Mouse (Mus musculus) right cerebral cortex, postnatal 14 days (tissue): Measurements from ENCODE around the gene Arid1b.
"Not testable (repeated sequence)": the region's sequence is repeated elsewhere in the genome, so short reads cannot be mapped to it uniquely, and the experiment has no call there.

Experiments
- DNase-seq: peaks from one replicate; pipeline ENCODE4 v3.0.0; 2022

Arid1b gene

DNA sequence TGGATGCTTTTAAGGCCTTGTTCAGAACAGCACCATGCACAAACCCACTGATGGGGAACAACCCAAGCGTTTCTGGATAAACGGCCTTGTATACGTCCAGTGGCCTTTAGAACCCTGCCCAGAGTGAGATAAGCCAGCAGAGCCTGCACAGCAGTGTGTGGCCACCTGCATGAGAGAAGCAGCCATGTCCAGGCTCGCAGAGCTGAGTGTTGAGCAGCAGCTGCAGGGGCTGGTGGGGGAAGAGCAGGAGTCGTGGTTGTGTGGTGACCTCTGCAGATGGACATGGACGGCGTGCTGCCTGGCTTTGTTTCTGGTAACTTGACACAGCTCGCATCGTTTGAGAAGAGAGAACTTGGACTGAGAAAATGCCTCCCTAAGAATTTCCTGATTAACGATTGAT lies 97.8 kb downstream of the Arid1b start:
- DNase-seq = no peak

DNA sequence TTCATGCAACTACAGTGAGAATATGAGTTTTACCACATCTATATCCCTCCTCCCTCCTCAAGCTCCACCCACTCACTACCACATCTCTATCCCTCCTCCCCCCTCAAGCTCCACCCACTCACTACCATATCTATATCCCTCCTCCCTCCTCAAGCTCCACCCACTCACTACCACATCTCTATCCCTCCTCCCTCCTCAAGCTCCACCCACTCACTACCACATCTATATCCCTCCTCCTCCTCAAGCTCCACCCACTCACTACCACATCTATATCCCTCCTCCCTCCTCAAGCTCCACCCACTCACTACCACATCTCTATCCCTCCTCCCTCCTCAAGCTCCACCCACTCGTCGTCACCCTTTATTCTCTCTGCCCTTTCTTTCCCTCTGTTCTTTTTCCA lies 99.2 kb downstream of the Arid1b start:
- not testable (repeated sequence) for DNase-seq

GRCm38 (mm10) chr17:5094636-5095035 lies 100.5 kb downstream of the Arid1b start:
- no peak for DNase-seq

- no peak for DNase-seq
Observed at GRCm38 (mm10) chr17:5095741-5096140, 101.6 kb downstream of the Arid1b start.

DNA sequence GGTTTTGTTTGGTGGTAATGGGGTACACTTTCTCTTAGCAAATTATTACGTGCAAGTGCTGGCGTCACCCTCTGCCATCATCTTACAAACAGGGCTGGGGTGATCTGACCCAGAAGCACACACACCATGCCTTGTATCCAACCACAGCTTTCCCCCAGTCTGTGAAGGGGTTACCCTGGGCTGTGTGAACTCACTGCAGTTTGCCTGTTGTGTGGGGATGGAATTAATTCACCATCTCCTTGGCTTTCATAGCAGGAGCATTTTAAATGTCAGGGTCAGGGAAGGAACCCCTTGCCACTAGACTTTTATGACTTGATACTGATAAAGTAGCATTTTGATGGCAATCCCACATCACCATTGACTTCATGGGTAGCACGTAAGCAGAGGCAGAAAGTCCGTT lies 102.9 kb downstream of the Arid1b start:
- DNase-seq = no peak

GRCm38 (mm10) chr17:5097545-5098475 lies 103.7 kb downstream of the Arid1b start:
- no peak for DNase-seq

GRCm38 (mm10) chr17:5098727-5099126 lies 104.6 kb downstream of the Arid1b start:
- no peak for DNase-seq

DNA sequence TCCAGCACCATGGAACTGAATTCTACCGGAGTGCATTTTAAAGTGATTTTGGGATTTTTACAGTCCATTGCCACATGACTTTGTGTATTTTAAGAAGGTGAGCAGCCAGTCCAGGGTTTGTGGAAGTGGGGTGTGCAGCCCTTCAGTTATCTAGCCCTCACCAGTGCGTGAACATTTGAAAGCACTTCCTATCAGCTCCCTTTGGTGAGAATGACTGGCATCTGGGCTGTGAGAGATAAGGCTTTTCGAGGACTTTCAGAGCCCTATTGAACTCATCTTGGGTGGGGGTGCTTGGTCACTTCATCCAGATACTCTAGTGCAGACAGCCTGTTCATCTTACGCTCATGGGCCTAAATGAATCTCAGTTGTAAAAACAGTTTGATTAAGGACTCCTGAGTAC lies 105.1 kb downstream of the Arid1b start:
- no peak for DNase-seq

DNA sequence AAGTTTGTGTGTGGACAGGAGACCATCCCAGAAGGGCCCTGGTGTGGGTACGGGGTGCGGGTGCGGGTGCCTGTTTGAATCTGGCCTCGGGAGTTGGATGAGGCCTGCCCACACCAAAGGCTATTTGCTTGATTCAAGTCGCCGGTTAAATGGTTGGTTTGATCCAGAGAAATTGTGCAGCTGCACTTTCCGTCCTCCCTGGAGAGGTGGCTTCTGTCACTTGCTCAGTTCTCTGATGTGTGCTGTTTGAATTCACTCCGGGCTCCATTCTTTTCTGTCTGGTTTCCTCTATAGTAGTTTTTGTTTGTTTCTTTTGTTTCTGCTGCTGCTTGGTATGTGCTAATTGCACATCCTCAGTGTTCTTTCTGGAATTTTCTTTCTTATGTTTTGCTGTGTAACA lies 107.0 kb downstream of the Arid1b start:
- DNase-seq = no peak

DNA sequence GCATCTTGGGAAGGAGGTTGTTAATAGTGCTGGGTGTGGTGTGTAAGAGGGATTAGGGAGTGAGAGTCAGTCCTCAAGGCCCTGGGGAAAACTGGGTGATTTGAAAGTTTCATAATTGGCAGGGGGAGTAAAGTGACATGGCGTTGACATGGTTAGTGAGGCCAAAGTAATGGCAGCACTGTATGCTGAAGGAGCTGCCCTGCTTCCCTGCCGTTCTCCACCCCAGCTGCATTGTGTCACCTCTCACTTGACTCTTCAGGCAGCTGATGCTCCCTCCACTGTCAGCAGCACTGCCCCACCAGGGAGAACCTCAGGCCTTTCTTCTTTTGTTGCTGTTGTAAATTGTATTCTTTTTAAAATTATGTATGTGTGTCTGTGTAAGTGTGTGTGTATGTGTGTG lies 107.8 kb downstream of the Arid1b start:
- DNase-seq = no peak

DNA sequence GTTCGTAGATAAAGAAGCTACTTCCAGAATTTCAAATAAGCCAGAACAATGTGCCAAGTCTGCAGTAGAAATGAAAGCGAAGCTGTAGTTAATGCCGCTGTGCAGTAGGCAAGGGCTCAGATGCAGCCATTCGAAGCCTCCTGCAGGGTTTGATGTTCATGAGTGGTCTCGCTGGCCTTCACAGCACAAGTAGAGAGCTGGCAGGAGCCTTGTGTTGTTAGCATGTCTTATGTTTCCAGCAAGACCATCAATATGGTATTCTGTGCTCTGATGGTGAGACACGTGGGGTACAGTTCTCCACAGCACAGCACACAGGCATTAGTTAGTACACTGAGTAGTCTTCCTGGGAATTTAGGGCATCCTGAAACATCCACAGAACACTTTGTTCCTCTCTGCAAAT lies 111.6 kb downstream of the Arid1b start:
- DNase-seq = no peak

GRCm38 (mm10) chr17:5106263-5107195 lies 112.4 kb downstream of the Arid1b start:
- DNase-seq = no peak

DNA sequence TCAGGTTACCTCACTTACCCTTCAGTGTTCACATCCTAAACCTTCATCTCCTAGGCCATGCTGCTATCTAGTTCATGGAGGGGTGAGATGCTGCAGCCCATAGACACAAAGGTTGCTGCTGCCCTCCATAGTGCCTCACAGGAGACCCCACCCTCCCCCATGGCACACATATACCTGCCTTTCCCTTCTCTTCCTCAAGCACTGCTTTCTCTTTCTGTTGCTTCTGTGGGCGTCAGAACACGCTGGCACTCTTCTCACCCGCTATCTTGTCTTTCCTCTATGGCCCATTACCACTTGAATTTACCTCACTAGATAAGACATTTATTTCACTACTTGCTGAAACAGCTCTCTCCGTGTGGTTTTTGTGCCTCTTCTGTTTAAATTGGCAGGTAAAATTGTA lies 113.4 kb downstream of the Arid1b start:
- no peak for DNase-seq

DNA sequence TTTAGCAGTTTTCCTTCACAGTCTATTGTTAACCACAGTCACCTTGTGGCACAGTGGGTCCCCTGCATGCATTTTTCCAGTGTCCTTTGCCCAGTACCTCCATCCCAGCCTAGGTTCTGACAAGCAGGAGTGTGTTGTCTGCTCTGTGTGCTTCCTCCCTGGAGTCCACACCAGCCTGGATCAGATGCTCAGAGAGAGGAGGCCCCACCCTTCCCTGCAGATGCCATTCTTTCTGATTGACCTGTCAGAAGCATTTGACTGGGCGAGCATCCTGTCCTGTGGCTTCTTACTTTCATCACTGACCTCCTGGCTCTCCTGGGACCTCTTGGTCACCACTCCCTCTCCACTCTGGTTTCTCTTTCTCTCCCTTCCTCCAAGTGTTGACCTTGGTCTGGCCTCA lies 113.9 kb downstream of the Arid1b start:
- DNase-seq = no peak

GRCm38 (mm10) chr17:5108546-5109142 lies 114.5 kb downstream of the Arid1b start:
- no peak for DNase-seq

DNA sequence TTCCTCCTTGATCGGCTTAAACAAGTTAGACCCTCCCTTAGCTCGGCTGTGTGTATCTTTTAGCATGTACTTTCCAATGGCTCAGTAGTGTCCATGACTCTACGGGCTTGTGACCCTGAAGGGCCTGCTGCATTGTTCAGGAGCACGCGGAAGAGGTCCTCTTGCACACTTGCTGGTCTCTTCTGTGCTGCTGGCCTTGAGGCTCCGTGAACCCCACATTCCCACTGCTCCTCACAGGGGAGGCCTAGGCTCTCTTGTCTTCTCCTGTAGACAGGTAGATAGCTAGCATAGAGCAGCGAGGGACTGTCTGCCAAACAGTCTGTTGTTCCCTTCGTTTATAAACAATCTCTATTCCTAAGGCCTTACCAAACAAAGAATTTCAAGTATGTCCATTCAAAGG lies 115.2 kb downstream of the Arid1b start:
- no peak for DNase-seq

GRCm38 (mm10) chr17:5110159-5110558 lies 116.0 kb downstream of the Arid1b start:
- no peak for DNase-seq

DNA sequence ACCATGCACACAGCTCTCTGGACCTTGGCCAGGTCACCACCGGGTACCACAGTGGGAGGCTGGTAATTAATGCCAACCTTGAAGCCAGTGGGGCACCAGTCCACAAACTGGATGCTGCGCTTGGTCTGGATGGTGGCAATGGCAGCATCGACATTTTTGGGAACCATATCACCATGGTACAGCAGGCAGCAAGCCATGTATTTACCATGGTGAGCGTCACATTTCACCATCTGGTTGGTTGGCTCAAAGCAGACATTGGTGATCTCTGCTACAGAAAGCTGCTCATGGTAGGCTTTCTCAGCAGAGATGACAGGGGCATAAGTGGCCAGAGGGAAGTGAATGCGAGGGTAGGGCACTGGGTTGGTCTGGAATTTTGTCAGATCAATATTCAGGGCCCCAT lies 116.8 kb downstream of the Arid1b start:
- not testable (repeated sequence) for DNase-seq

- no peak for DNase-seq
Observed at GRCm38 (mm10) chr17:5112116-5112515, 118.0 kb downstream of the Arid1b start.

GRCm38 (mm10) chr17:5115952-5116351 lies 121.8 kb downstream of the Arid1b start:
- DNase-seq = no peak

DNA sequence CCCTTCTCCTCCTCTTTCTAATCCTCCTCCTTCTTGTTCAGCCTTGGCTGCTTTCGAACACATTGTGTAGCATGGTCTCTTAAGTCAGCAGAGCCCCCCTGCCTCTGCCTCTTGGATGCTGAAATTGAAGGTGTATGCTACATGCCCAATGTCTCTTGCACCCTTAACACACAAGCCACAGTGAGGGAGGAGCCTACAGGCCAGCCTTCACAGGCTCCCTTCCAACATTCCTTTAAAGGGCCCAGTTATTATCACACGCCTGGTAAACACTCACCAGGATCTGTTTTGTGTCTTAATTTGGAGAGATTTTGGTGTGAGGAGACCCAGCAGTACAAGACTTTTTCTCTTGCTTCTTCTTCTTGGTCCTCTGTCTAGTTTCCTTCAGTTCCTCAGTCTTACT lies 122.9 kb downstream of the Arid1b start:
- no peak for DNase-seq

DNA sequence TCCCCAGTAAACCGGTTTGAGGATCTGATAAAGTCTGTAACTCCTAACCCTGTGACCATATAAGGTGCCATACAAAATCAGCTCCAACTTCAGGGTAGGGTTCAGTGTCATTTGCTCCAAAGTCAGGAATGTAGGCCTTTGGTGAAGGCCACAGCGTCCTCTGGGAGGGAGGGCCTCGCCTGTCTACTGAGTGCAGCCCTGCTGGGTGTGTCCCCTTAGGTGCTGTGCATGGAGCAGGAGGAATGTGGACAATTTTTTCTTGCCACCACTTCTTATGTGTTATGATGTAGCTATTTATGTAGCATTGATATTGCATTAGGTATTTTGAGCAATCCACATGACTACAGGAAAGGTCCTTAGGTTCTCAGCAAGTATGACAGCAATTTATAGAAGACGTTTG lies 124.0 kb downstream of the Arid1b start:
- DNase-seq = no peak

DNA sequence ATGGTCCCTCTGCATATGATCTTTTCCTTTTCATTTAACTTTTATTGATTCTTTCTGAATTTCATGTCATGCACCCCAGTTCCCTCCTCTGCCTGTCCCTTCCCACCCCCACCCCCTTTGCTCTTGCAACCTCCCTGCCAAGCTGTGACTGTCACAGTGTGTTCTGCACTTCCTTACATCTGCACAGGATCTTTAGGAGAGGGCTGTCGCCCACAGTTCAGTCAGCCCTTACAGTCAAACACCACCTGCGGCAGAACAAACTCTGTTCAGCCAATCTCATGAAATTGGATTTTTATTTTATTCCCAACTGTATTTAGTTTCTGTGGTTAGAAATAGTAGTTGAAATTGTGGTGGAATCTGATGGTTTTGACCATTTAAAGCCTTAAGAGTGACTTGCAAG lies 130.5 kb downstream of the Arid1b start:
- no peak for DNase-seq
